Mouse (Mus musculus): ENCODE measurements around the gene Mrpl4. TPM values are rescaled to one million over a fixed set of nuclear protein-coding genes. Genes with fewer than 3 reads are reported as not detected.
"Not testable (repeated sequence)": the region's sequence is repeated elsewhere in the genome, so short reads cannot be mapped to it uniquely, and the experiment has no call there.

The Mrpl4 gene
- polyA plus RNA-seq, 3 experiments from 2014 or later = 95.6 to 122 (median 112) TPM

GRCm38 (mm10) chr9:21041308-21041707, 38.8 kb downstream of the Mrpl4 start:
- ATAC-seq = no peak

GRCm38 (mm10) chr9:21043563-21043962, 41.0 kb downstream of the Mrpl4 start:
- no peak for ATAC-seq

GRCm38 (mm10) chr9:21044785-21045184, 42.2 kb downstream of the Mrpl4 start:
- ATAC-seq = not testable (repeated sequence)

- no peak for ATAC-seq
Measured at GRCm38 (mm10) chr9:21045235-21045634, 42.7 kb downstream of the Mrpl4 start.

- ATAC-seq = no peak
Measured at GRCm38 (mm10) chr9:21051578-21051977, 49.0 kb downstream of the Mrpl4 start.

Other genes with a start within 250 kb of the Mrpl4 start
- not detected for gene Col5a3, start 187.7 kb upstream of the Mrpl4 start, polyA plus RNA-seq (2017; shearing (Covaris generic))
- not detected for gene Rdh8, start 184.2 kb upstream of the Mrpl4 start, polyA plus RNA-seq (2017; shearing (Covaris generic))
- 10 to 100 TPM in 2 of 3 experiments, 1 to 10 TPM in 1; 9.9 to 16.8 (median 14.3) TPM for gene A230050P20Rik, start 134.1 kb upstream of the Mrpl4 start, polyA plus RNA-seq (2017; shearing (Covaris generic))
- gene Angptl6, start 123.0 kb upstream of the Mrpl4 start, polyA plus RNA-seq (2017; shearing (Covaris generic)) = 1 to 10 TPM in 1 of 3 experiments, under 1 TPM in 2; 0.27 to 1.9 (median 0.63) TPM
- gene Ppan, start 114.6 kb upstream of the Mrpl4 start, polyA plus RNA-seq (2017; shearing (Covaris generic)) = 10 to 100 TPM; 16.1 to 28.8 (median 24.2) TPM
- 100 to 1,000 TPM; 159 to 219 (median 191) TPM for gene Eif3g, start 104.1 kb upstream of the Mrpl4 start, polyA plus RNA-seq (2017; shearing (Covaris generic))
- gene Dnmt1, start 42.9 kb upstream of the Mrpl4 start, polyA plus RNA-seq (2017; shearing (Covaris generic)) = 10 to 100 TPM; 41.0 to 78.9 (median 43.9) TPM
- 1 to 10 TPM; 5.1 to 6.4 (median 5.9) TPM for gene S1pr2, start 26.0 kb upstream of the Mrpl4 start, polyA plus RNA-seq (2017; shearing (Covaris generic))
- gene Icam1, start 13.2 kb downstream of the Mrpl4 start, polyA plus RNA-seq (2017; shearing (Covaris generic)) = 10 to 100 TPM; 50.8 to 92.7 (median 68.9) TPM
- 1 to 10 TPM; 1.6 to 6.3 (median 3.1) TPM for gene Icam4, start 26.6 kb downstream of the Mrpl4 start, polyA plus RNA-seq (2017; shearing (Covaris generic))
- gene Icam5, start 29.3 kb downstream of the Mrpl4 start, polyA plus RNA-seq (2017; shearing (Covaris generic)) = under 1 TPM in 2 of 3 experiments, not detected in 1; 0.25 to 0.31 TPM
- 1 to 10 TPM in 1 of 3 experiments, under 1 TPM in 1, not detected in 1; 0.82 to 3.0 TPM for gene Zglp1, start 64.4 kb downstream of the Mrpl4 start, polyA plus RNA-seq (2017; shearing (Covaris generic))
- not detected for gene Gm49373, start 70.4 kb downstream of the Mrpl4 start, polyA plus RNA-seq (2017; shearing (Covaris generic))
- gene Fdx1l, start 70.9 kb downstream of the Mrpl4 start, polyA plus RNA-seq (2017; shearing (Covaris generic)) = 10 to 100 TPM in 2 of 3 experiments, 1 to 10 TPM in 1; 9.8 to 15.0 (median 14.9) TPM
- gene Gm38431, start 89.3 kb downstream of the Mrpl4 start, polyA plus RNA-seq (2017; shearing (Covaris generic)) = 1 to 10 TPM in 1 of 3 experiments, under 1 TPM in 1, not detected in 1; 0.31 to 8.4 TPM
- 10 to 100 TPM; 16.6 to 23.9 (median 21.3) TPM for gene Raver1, start 89.3 kb downstream of the Mrpl4 start, polyA plus RNA-seq (2017; shearing (Covaris generic))
- 10 to 100 TPM; 36.3 to 61.7 (median 57.7) TPM for gene Tyk2, start 128.5 kb downstream of the Mrpl4 start, polyA plus RNA-seq (2017; shearing (Covaris generic))
- 10 to 100 TPM; 84.2 to 97.0 (median 95.3) TPM for gene Cdc37, start 147.2 kb downstream of the Mrpl4 start, polyA plus RNA-seq (2017; shearing (Covaris generic))
- gene Pde4a, start 163.0 kb downstream of the Mrpl4 start, polyA plus RNA-seq (2017; shearing (Covaris generic)) = 1 to 10 TPM in 1 of 3 experiments, under 1 TPM in 2; 0.54 to 1.3 (median 0.82) TPM
- 10 to 100 TPM; 20.8 to 28.9 (median 21.5) TPM for gene Keap1, start 236.6 kb downstream of the Mrpl4 start, polyA plus RNA-seq (2017; shearing (Covaris generic))
- gene S1pr5, start 245.7 kb downstream of the Mrpl4 start, polyA plus RNA-seq (2017; shearing (Covaris generic)) = under 1 TPM in 1 of 3 experiments, not detected in 2; 0.17 TPM

All from inflammation-experienced regulatory T-cells, adult 6 months (primary cell).